Mouse (Mus musculus) bone marrow, adult 2 months (tissue): Measurements from ENCODE around the gene Tuba3a.

Experiments used
- CTCF ChIP-seq: fragments of 200-500 bp; IDR thresholded peaks from 2 replicates; pipeline ENCODE4 v1.5.1; 2011; ENCODE audit warnings: low read length, control low read depth; ENCODE audit not compliant: control insufficient read depth, insufficient read depth
- POLR2A ChIP-seq: fragments of 200-500 bp; IDR thresholded peaks from 2 replicates; pipeline ENCODE4 v1.6.1; 2011; ENCODE audit warnings: low read depth, mild to moderate bottlenecking, control low read depth, low read length, borderline replicate concordance; ENCODE audit not compliant: control insufficient read depth

DNA sequence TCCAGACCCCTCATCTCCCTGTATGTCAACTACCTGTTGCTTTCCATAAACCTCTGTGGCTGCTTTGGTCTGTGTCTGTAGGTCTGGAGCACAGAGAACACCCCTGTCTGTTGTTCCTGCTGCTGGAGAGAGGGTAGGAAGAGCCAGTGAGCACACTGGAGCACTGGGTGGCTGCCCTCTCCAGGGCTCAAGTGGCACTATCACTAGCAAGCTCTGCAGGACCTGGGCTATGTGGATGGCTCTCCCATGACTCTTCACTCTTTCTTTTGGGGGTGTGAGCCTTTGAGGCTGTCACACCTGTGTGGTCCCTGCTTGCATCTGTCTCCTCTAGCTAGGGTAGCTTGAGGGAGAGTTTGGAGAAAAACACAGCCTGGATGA is 34.1 kb upstream of the Tuba3a start:
- no peak for TF ChIP-seq POLR2A
- TF ChIP-seq CTCF = no peak
